ENCODE assay signal across 27 mouse cellular contexts in the genomic region with DNA sequence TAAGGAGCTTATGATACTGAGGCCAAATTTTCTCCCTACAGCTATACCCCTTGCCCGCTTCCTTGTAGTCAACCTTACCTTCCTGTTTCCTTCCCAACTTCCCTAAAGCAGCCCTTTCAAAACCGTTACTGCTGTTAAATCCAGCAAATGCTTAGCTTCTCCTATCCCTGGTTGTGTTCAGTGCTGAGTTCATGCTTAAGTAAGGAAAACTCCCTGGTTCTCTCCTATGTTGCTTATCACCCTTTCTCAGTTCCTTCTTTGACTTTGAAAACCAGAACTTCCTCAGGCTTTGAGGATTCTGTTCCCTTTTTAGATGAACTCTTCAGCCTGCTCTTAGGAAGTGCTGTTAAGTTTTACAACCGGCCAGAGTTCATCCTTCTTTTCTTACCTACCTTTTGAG. TPM values are rescaled to one million over a fixed set of nuclear protein-coding genes. Genes with fewer than 3 reads are reported as not detected.
DNase-seq lines count a peak whose midpoint lies in the region; ATAC-seq and TF ChIP-seq lines count a peak whose summit lies in the region.
"Had no signal": no experiment of that assay in that cellular context is flagged by ENCODE, and none has a peak within 500 bp of the region (broad histone marks: within the 10 kb centered on the region; RNA-seq: fewer than 3 reads in every experiment).

No protein-coding gene starts in this region.

- H3K79me2 ChIP-seq in CH12.LX (replicated peaks; ENCODE audit: control insufficient read depth, extremely low read depth, insufficient read depth, poor library complexity, severe bottlenecking) = no peaks in the 10 kb centered on the region

- dilution Hi-C loops in CH12.LX (cut with MboI; ENCODE audit: extremely low pct_ligation_motif_present, extremely low pct_unique_long_range_greater_than_20kb, low sequenced_read_pairs) = no loop called here

- H3K9me3 ChIP-seq in CH12.LX (replicated peaks; ENCODE audit: low read length) = peaks cover 6% of the 10 kb centered on the region
- no peaks in the 10 kb centered on the region for H3K9me3 ChIP-seq in midbrain, embryonic 13.5 days
- H3K9me3 ChIP-seq: embryonic facial prominence, embryonic 13.5 days; forebrain, embryonic 15.5 days; heart, embryonic 10.5 days; hindbrain, embryonic 13.5 days; kidney, embryonic 15.5 days; midbrain, embryonic 15.5 days; neural tube, embryonic 15.5 days had no signal

- ATAC-seq in granulocyte monocyte progenitor cell, adult 5-6 weeks (replicated peaks; ENCODE audit: poor library complexity, severe bottlenecking) = peak; percentile 90
- ATAC-seq in monocyte, adult 5-6 weeks (replicated peaks; ENCODE audit: insufficient number of reproducible peaks, low FRiP score, low TSS enrichment, poor library complexity, severe bottlenecking) = peak; percentile 94
- ATAC-seq in midbrain, embryonic 13.5 days = no peak
- ATAC-seq: forebrain, embryonic 15.5 days; inflammation-experienced regulatory T-cells, adult 6 months; midbrain, embryonic 15.5 days had no signal

- TF ChIP-seq EP300 in CH12.LX (IDR thresholded peaks at IDR 0.05; ENCODE audit: low read length) = peak; percentile 98

- TF ChIP-seq POLR2A in kidney, adult 2 months (IDR thresholded peaks at IDR 0.05; ENCODE audit: low read depth, low read length) = no peak
- no peak for TF ChIP-seq POLR2A in CH12.LX (IDR thresholded peaks at IDR 0.05; ENCODE audit: low read depth, low read length)

- peak overlapping the region; percentile 45; the same call in 1 of the 2 replicates for H3K27ac ChIP-seq in kidney, adult 2 months (ENCODE audit: insufficient read depth, low read depth, low read length)
- H3K27ac ChIP-seq in CH12.LX (ENCODE audit: insufficient read depth, low read depth) = peak overlapping the region; percentile 68; the same call in 1 of the 2 replicates
- H3K27ac ChIP-seq in midbrain, embryonic 13.5 days = no peak overlapping the region
- H3K27ac ChIP-seq: embryonic facial prominence, embryonic 13.5 days; forebrain, embryonic 15.5 days; heart, embryonic 10.5 days; hindbrain, embryonic 13.5 days; midbrain, embryonic 15.5 days; neural tube, embryonic 15.5 days had no signal

- WGBS in kidney, adult 2 months = 60% methylated on average over 3 of the region's 3 CpGs
- 78% methylated on average over 3 of the region's 3 CpGs for WGBS in midbrain, embryonic 13.5 days

- no peak for TF ChIP-seq CTCF in kidney, adult 2 months (conservative IDR thresholded peaks at IDR 0.05; ENCODE audit: insufficient read depth, insufficient read length, low read depth, low read length)
- TF ChIP-seq CTCF in CH12.LX (conservative IDR thresholded peaks at IDR 0.05 in 1 of 2, IDR thresholded peaks at IDR 0.05 in 1 of 2; ENCODE audit: low read depth in 2 of 2, low read length in 2 of 2) = no peak

- H3K4me1 ChIP-seq in kidney, adult 2 months (ENCODE audit: control insufficient read depth, insufficient read depth, low read length) = peaks cover 9% of the 10 kb centered on the region; the same call in 1 of the 2 replicates
- H3K4me1 ChIP-seq in CH12.LX (ENCODE audit: control insufficient read depth in 1 of 2, insufficient read depth in 2 of 2) = peaks cover 9 to 31% of the 10 kb centered on the region in 2 experiments; a peak in 3 of 4 replicates
- no peaks in the 10 kb centered on the region for H3K4me1 ChIP-seq in midbrain, embryonic 13.5 days (replicated peaks)
- H3K4me1 ChIP-seq: embryonic facial prominence, embryonic 13.5 days; forebrain, embryonic 15.5 days; heart, embryonic 10.5 days; hindbrain, embryonic 13.5 days; kidney, embryonic 15.5 days; midbrain, embryonic 15.5 days; neural tube, embryonic 15.5 days had no signal

- no peak overlapping the region; the same call in 1 of the 2 replicates for H3K9ac ChIP-seq in CH12.LX (ENCODE audit: insufficient read depth, low read depth)
- no peak overlapping the region for H3K9ac ChIP-seq in midbrain, embryonic 13.5 days (replicated peaks)
- H3K9ac ChIP-seq: embryonic facial prominence, embryonic 13.5 days; forebrain, embryonic 15.5 days; hindbrain, embryonic 13.5 days; kidney, embryonic 15.5 days; midbrain, embryonic 15.5 days; neural tube, embryonic 15.5 days had no signal

- H3K36me3 ChIP-seq in kidney, adult 2 months (ENCODE audit: control insufficient read depth, insufficient read depth, low read length) = no peaks in the 10 kb centered on the region
- no peaks in the 10 kb centered on the region for H3K36me3 ChIP-seq in CH12.LX (replicated peaks in 1 of 2; ENCODE audit: control insufficient read depth in 1 of 2, insufficient read depth in 1 of 2, low read length in 1 of 2)
- no peaks in the 10 kb centered on the region for H3K36me3 ChIP-seq in midbrain, embryonic 13.5 days
- H3K36me3 ChIP-seq: embryonic facial prominence, embryonic 13.5 days; forebrain, embryonic 15.5 days; heart, embryonic 10.5 days; hindbrain, embryonic 13.5 days; kidney, embryonic 15.5 days; midbrain, embryonic 15.5 days; neural tube, embryonic 15.5 days had no signal

- DNase-seq in kidney, adult 2 months = no peak
- DNase-seq in kidney, postnatal 10 days = no peak
- no peak for DNase-seq in CH12.LX (ENCODE audit: extremely low read depth)
- no peak for DNase-seq in thymus, postnatal 25 days
- DNase-seq in right cerebral cortex, adult 2 months (ENCODE audit: low spot score in 2 of 2) = no peak
- DNase-seq: adrenal gland, adult 8-10 months; cerebellum, adult 9-11 months; gastrocnemius, postnatal 36 days; heart, postnatal 10 days; lung, adult 18-20 months; thymus, postnatal 4 days had no signal

- H3K27me3 ChIP-seq in kidney, adult 2 months (replicated peaks; ENCODE audit: control insufficient read depth, insufficient read depth, low read length) = no peaks in the 10 kb centered on the region
- H3K27me3 ChIP-seq in CH12.LX (replicated peaks) = no peaks in the 10 kb centered on the region
- H3K27me3 ChIP-seq in midbrain, embryonic 13.5 days = no peaks in the 10 kb centered on the region
- H3K27me3 ChIP-seq: embryonic facial prominence, embryonic 13.5 days; forebrain, embryonic 15.5 days; hindbrain, embryonic 13.5 days; kidney, embryonic 15.5 days; midbrain, embryonic 15.5 days; neural tube, embryonic 15.5 days had no signal

- peak overlapping the region; percentile 78 for H3K4me2 ChIP-seq in CH12.LX (ENCODE audit: insufficient read depth, low read depth, poor library complexity, severe bottlenecking)
- no peak overlapping the region for H3K4me2 ChIP-seq in midbrain, embryonic 13.5 days (replicated peaks)
- H3K4me2 ChIP-seq: embryonic facial prominence, embryonic 13.5 days; forebrain, embryonic 15.5 days; hindbrain, embryonic 13.5 days; kidney, embryonic 15.5 days; midbrain, embryonic 15.5 days; neural tube, embryonic 15.5 days had no signal

- no peak; the same call in 1 of the 2 replicates for TF ChIP-seq RAD21 in CH12.LX (IDR thresholded peaks at IDR 0.05; ENCODE audit: low read depth, low read length)

- H3K4me3 ChIP-seq in kidney, adult 2 months (ENCODE audit: insufficient read depth, low read depth, low read length) = no peak overlapping the region
- H3K4me3 ChIP-seq in CH12.LX (replicated peaks in 1 of 3; ENCODE audit: low read depth in 2 of 3, low read length in 2 of 3, poor library complexity in 1 of 3) = no peak overlapping the region
- H3K4me3 ChIP-seq in midbrain, embryonic 13.5 days (replicated peaks) = no peak overlapping the region
- H3K4me3 ChIP-seq: embryonic facial prominence, embryonic 13.5 days; forebrain, embryonic 15.5 days; heart, embryonic 10.5 days; hindbrain, embryonic 13.5 days; kidney, embryonic 15.5 days; midbrain, embryonic 15.5 days; neural tube, embryonic 15.5 days had no signal

- in situ Hi-C loops in CH12.LX (cut with MboI; ENCODE audit: low pct_ligation_motif_present, low pct_unique_long_range_greater_than_20kb, low sequenced_read_pairs) = no loop called here

TF ChIP-seq in CH12.LX, 34 proteins besides CTCF, POLR2A, EP300 and RAD21 (continues in another document):
- TF ChIP-seq NELFE (IDR thresholded peaks at IDR 0.05; ENCODE audit: low read depth, low read length) = no peak
- 0 out of 2 replicates have a peak, but pooled peaks have one; percentile 7 for TF ChIP-seq SMC3 (IDR thresholded peaks at IDR 0.05; ENCODE audit: low read depth, low read length)
- peak; percentile 71 for TF ChIP-seq CHD2 (IDR thresholded peaks at IDR 0.05; ENCODE audit: low read length)
- no peak for TF ChIP-seq UBTF (IDR thresholded peaks at IDR 0.05; ENCODE audit: low read depth, low read length)
- TF ChIP-seq SIN3A (IDR thresholded peaks at IDR 0.05; ENCODE audit: low read length) = no peak; the same call in 1 of the 2 replicates
- peak; percentile 84 for TF ChIP-seq MEF2A (IDR thresholded peaks at IDR 0.05; ENCODE audit: borderline replicate concordance, low read depth, low read length)
- TF ChIP-seq NRF1 (IDR thresholded peaks at IDR 0.05; ENCODE audit: low read depth, low read length) = no peak
- TF ChIP-seq E2F4 (IDR thresholded peaks at IDR 0.05; ENCODE audit: insufficient replicate concordance, low read depth, low read length) = no peak
- TF ChIP-seq CHD1 (IDR thresholded peaks at IDR 0.05; ENCODE audit: low read depth, low read length) = no peak
- 0 out of 2 replicates have a peak, but pooled peaks have one; percentile 25 for TF ChIP-seq TCF12 (IDR thresholded peaks at IDR 0.05; ENCODE audit: low read depth, low read length)
- TF ChIP-seq JUN (IDR thresholded peaks at IDR 0.05; ENCODE audit: insufficient read depth, low read depth, low read length) = 0 out of 2 replicates have a peak, but pooled peaks have one; percentile 14
- TF ChIP-seq BHLHE40 (IDR thresholded peaks at IDR 0.05; ENCODE audit: low read depth, low read length) = peak; percentile 52
- TF ChIP-seq GABPA (IDR thresholded peaks at IDR 0.05; ENCODE audit: insufficient replicate concordance, low read depth, low read length) = no peak

RNA-seq across cellular contexts. Expression of a gene that starts 4.1 kb away (rescaled TPM):
- polyA plus RNA-seq in kidney, adult 2 months (2012; rRNA removed) = not detected in 2 replicates
- total RNA-seq in CH12.LX (2012; rRNA removed) (0.29 and 0.38 TPM in 2 replicates), CH12.LX (2014; rRNA removed) (0.51 TPM in 1 of 2 replicates, not detected in the other)
- polyA plus RNA-seq in CH12.LX (2012; ENCODE audit: insufficient read length, low read depth) = not detected in 2 replicates
- total RNA-seq in granulocyte monocyte progenitor cell, adult 5-6 weeks (2014; fragmentation: Nextera tagmentation) = not detected in 2 replicates
- not detected in 2 replicates for total RNA-seq in granulocyte monocyte progenitor cell, adult 5-6 weeks (2017)
- total RNA-seq in monocyte, adult 5-6 weeks (2017) = not detected in 3 replicates
- polyA plus RNA-seq in midbrain, embryonic 13.5 days (2015; fragmentation: Nextera tagmentation; extraction: Ambion mirVana) = 0.41 and 0.46 TPM in 2 replicates
- total RNA-seq: adrenal gland, adult 8-10 months; gastrocnemius, postnatal 36 days; layer of hippocampus, postnatal 10 days; left cerebral cortex, adult 8-10 months had no signal
- polyA plus RNA-seq: forebrain, embryonic 15.5 days; inflammation-experienced regulatory T-cells, adult 6 months; kidney, embryonic 15.5 days; large intestine, adult 2 months; limb, embryonic 11.5 days; midbrain, embryonic 15.5 days; testis, adult 2 months had no signal

RNA-seq across cellular contexts. Expression of a gene that starts 14.5 kb away (rescaled TPM):
- polyA plus RNA-seq in kidney, adult 2 months (2012; rRNA removed) = 14.9 and 17.0 TPM in 2 replicates
- total RNA-seq in CH12.LX (2012; rRNA removed) = 188 and 203 TPM in 2 replicates
- 243 and 258 TPM in 2 replicates for total RNA-seq in CH12.LX (2014; rRNA removed)
- polyA plus RNA-seq in CH12.LX (2012; ENCODE audit: insufficient read length, low read depth) = 261 and 307 TPM in 2 replicates
- 59.0 and 83.0 TPM in 2 replicates for total RNA-seq in granulocyte monocyte progenitor cell, adult 5-6 weeks (2014; fragmentation: Nextera tagmentation)
- total RNA-seq in granulocyte monocyte progenitor cell, adult 5-6 weeks (2017) = 155 and 170 TPM in 2 replicates
- total RNA-seq in monocyte, adult 5-6 weeks (2017) = 219 to 276 TPM (median 271 TPM) in 3 replicates
- polyA plus RNA-seq in midbrain, embryonic 13.5 days (2015; fragmentation: Nextera tagmentation; extraction: Ambion mirVana) = 53.9 and 54.1 TPM in 2 replicates
